Mouse (Mus musculus): Measurements from ENCODE around the gene Slc25a26.

Slc25a26 gene

GRCm38 (mm10) chr6:94599016-94599415 lies 98.9 kb downstream of the Slc25a26 start:
- no peak for DNase-seq (ENCODE audit: low spot score in 2 of 2)

- no peak for DNase-seq (ENCODE audit: low spot score in 2 of 2)
Measured at GRCm38 (mm10) chr6:94601101-94601500, 101.0 kb downstream of the Slc25a26 start.

GRCm38 (mm10) chr6:94601811-94602210 lies 101.7 kb downstream of the Slc25a26 start:
- DNase-seq (ENCODE audit: low spot score in 2 of 2): no peak

DNA sequence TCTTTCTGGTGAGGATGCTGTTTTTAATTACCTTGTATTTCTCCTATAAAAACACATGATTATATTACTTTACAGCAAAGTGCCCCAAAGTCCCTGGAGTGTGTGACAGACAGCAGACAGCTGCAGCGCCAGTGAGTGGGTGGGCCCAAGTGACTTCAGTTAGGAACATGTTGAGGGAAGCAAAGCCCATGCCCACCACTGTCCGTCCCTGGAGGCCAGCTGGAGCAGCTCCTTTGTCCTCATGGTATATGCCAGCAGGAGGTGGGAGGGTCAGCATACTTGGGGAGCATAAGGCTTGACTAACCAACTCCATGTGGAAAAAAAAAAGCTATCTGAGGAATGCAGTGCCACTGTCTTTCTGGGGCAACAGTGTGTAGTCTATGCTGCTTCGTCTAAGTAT lies 103.9 kb downstream of the Slc25a26 start:
- DNase-seq (ENCODE audit: low spot score in 2 of 2): no peak

- DNase-seq (ENCODE audit: low spot score in 2 of 2): no peak
Measured at GRCm38 (mm10) chr6:94604546-94604945, 104.4 kb downstream of the Slc25a26 start.

DNA sequence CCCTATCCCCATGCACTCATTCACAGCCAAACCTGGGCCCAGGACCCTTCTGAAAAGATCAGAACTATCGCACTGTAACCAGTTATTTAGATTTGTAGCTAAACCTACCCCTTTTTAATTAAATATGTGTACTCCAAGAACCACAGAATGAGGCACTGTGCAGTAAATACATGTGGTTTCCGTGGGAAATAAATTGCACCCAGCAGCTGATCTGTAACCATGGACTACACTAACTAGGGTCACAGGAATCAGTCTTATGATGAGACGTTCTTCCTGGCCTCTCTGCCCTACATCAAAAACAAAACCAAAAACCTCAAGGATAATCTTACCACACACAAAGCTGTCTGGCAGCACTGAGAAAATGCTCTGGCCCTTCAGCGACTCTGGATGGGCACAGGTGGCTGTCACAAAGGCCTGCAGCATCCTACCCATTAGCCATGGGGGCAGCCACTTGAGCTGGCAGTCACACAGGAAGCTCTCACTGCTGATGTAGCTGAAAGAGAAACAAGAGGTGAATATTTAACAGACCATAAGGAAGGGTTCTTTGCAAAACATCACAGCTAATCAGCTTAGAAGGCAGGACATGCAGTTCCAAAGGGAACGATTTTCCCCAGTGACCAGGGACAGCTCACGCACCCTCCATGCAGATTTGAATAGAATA lies 113.2 kb downstream of the Slc25a26 start:
- no peak for DNase-seq (ENCODE audit: low spot score in 2 of 2)

DNA sequence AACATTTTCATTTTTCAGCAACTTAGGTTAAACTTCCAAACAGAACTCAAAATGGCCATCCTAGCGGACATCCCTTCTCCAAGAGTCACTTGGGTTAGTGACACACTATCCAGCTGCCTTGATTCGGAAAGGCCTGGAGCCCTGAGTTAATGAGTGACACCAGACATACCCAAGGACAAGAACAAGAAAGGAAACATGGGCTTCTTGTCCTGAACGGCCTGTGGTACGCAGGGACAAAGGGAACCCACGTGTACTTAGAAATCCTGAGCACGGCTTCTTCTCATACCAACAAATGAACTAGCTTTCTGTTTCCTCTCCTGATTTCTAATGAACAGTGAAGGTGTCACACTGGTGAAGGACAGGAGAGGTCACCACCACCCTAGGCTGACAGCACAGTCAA lies 114.2 kb downstream of the Slc25a26 start:
- DNase-seq (ENCODE audit: low spot score in 2 of 2): no peak

DNA sequence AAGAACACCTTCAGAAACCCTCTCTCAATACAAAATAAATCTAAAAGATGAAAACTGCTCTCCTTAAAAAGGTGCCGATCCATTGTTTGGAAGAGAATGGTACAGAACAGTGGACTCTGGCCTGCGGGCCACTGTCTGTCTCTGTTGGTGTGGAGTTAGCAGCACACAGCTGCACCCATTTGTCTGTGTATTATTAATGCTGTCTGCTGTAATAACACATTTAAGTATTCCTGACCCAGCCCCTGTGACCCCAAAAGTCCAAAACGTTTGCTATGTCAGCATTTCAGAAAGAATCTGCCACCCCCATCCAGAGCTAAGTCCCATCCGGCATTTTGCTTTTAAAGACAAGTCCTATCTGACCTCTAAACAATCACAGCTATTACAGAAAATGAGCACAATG lies 115.8 kb downstream of the Slc25a26 start:
- no peak for DNase-seq (ENCODE audit: low spot score in 2 of 2)

DNA sequence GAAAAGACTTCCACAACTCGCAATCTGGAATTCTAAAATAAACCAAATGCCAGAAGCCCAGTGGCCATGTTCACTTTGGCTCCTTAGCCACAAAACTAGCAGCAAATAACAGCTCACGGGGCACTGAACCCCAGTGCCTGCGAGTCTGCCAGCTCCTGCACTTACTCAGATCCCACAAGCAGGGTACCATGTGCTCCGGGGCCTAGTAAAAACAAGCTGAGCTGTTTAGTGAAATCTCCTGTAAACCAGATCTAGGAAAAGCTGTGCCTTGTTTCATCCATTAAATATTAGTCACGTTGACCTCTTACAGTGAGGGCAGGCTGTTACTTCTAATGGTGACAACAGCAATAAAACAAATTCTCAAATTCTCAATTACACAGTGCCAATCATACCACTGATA lies 118.5 kb downstream of the Slc25a26 start:
- DNase-seq (ENCODE audit: low spot score in 2 of 2): no peak

- no peak for DNase-seq (ENCODE audit: low spot score in 2 of 2)
Measured at GRCm38 (mm10) chr6:94620287-94620686, 120.2 kb downstream of the Slc25a26 start.

DNA sequence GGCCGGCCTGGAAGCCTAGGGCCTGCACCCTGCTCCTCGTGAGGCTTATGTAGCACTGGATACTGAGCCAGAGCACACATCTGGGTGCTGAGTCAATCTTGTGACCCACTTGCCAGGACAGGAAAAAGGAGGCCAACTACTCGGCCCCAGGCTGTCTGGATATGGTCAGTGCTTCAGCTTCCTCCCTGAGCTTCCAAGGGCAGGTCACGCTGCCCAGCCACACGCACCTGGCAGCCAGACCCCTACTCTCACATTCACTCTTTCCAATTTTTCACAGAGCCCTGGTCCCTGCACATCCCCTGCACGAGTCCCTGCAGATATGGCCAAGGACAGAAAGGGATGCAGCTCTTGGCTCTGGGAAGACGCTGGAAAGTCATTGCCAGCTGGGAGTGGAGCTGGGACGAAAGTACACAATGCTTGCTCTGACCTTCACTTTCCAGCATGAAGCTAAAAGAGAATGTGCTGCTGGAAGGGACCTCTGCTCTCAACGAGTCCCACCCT lies 120.7 kb downstream of the Slc25a26 start:
- no peak for DNase-seq (ENCODE audit: low spot score in 2 of 2)

DNA sequence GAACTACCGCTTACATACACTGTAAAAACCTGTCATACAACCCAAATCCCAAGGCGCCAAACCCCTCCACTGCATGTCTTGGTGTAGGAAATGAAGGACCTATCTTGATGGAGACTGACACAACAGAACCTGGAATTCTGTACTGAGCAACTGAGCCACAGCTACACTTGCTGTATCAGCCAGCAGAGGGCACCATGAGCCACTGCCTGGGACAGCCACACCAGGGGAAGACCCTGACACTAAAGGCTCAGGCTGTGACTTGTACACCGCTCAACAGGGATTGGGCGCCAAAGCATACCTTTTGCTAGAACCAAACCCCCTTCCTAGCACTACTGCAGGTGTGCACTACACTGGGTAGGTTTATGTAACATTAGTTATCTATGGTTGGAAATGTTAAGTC lies 122.9 kb downstream of the Slc25a26 start:
- DNase-seq (ENCODE audit: low spot score in 2 of 2): peak in 1 of 2 experiments; percentile 63

- DNase-seq (ENCODE audit: low spot score in 2 of 2): no peak
Measured at GRCm38 (mm10) chr6:94624543-94624942, 124.4 kb downstream of the Slc25a26 start.

DNA sequence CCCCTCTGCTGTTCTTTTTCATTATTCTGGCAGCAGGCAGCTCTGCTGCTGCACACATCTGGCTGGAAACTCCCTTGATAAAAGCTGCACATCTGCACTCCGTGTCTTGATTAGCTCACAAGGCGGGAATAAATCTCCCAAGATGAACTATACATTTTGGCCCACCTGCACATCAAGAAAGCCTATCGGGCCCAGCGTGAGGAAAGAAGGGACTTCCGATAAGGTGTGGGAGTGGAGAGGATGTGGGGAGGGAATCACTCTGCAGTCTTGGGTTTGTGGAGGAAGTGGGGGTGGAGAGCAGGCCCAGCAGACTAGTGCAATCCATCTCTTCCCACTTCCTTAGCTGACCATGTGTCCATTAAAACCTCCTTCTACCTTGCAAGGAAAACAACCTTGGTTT lies 125.8 kb downstream of the Slc25a26 start:
- no peak for DNase-seq (ENCODE audit: low spot score in 2 of 2)

DNA sequence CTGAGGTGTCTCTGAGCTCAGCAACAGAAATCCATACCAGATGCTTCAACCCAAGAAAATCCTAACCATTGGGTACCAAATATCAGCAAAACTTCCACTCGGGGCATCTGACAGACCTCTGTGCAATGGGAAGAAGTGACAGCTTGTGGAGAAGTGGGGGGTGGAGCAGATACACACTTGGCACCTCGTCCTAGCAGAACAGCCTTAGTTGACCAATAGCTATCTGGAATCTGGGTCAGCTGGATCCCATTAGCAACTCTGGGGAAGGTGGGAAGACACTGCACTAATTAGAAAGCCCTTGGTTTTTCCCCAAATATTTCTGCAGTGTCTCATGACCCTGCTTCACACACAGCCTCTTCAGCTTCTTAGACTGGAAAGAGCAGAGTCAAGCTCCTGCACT lies 126.7 kb downstream of the Slc25a26 start:
- DNase-seq (ENCODE audit: low spot score in 2 of 2): no peak

DNA sequence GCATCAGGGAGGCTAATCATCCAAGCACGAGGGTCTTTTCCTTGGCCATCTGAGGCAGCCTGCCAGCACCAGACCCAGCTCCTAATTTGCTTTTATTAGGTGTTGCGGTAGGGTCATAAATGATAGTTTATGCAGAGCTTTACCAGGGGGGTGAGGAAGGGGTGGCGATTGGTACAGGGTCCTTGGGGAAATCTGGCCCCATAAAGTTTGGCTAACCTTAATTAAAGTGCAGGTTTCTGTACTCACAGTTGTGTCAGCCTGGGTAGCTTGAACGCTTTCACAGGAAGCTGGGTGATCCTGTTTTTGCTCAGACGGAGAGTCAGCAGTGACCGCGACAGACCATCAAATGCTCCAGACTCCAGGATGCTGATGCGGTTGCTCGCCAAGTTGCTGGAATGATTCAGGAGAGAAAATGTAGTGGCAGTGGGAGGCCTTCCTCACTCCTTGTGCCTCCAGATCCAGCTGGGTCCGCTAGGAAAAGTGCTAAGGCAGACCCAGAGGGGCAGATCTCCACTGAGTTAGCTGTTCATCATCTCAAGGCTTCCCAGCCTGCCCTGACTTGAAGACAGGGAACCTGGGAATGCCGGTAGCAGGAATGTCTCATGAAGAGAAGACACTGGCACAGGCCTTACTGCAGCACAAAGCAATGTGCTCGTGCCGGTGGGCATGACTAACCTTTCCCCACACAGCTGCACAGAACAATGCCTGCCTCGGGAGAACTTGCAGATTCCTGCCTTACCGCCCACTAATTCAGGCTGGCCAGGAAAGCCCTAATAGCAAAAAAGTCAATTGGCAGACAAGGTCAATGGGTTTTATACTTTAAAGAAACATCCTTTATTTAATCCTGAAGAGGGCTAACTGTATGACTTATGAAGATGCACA lies 127.8 kb downstream of the Slc25a26 start:
- DNase-seq (ENCODE audit: low spot score in 2 of 2): no peak

- no peak for DNase-seq (ENCODE audit: low spot score in 2 of 2)
Measured at GRCm38 (mm10) chr6:94628787-94629186, 128.7 kb downstream of the Slc25a26 start.

GRCm38 (mm10) chr6:94631051-94631778 lies 131.1 kb downstream of the Slc25a26 start:
- DNase-seq (ENCODE audit: low spot score in 2 of 2): peak in 1 of 2 experiments; percentile 40

- DNase-seq (ENCODE audit: low spot score in 2 of 2): no peak
Measured at GRCm38 (mm10) chr6:94631779-94632082, 131.6 kb downstream of the Slc25a26 start.

GRCm38 (mm10) chr6:94634274-94634673 lies 134.1 kb downstream of the Slc25a26 start:
- DNase-seq (ENCODE audit: low spot score in 2 of 2): no peak

GRCm38 (mm10) chr6:94634710-94635109 lies 134.6 kb downstream of the Slc25a26 start:
- no peak for DNase-seq (ENCODE audit: low spot score in 2 of 2)

GRCm38 (mm10) chr6:94635343-94635742 lies 135.2 kb downstream of the Slc25a26 start:
- no peak for DNase-seq (ENCODE audit: low spot score in 2 of 2)
